Mouse (Mus musculus) urinary bladder, postnatal 10 days (tissue): ENCODE results near the gene Shisal2b.
"Not testable (repeated sequence)": the region's sequence is repeated elsewhere in the genome, so short reads cannot be mapped to it uniquely, and the experiment has no call there.

Experiments
- DNase-seq: peaks from one replicate; pipeline ENCODE4 v3.0.0; 2022; ENCODE audit warnings: low spot score

Gene Shisal2b

DNA sequence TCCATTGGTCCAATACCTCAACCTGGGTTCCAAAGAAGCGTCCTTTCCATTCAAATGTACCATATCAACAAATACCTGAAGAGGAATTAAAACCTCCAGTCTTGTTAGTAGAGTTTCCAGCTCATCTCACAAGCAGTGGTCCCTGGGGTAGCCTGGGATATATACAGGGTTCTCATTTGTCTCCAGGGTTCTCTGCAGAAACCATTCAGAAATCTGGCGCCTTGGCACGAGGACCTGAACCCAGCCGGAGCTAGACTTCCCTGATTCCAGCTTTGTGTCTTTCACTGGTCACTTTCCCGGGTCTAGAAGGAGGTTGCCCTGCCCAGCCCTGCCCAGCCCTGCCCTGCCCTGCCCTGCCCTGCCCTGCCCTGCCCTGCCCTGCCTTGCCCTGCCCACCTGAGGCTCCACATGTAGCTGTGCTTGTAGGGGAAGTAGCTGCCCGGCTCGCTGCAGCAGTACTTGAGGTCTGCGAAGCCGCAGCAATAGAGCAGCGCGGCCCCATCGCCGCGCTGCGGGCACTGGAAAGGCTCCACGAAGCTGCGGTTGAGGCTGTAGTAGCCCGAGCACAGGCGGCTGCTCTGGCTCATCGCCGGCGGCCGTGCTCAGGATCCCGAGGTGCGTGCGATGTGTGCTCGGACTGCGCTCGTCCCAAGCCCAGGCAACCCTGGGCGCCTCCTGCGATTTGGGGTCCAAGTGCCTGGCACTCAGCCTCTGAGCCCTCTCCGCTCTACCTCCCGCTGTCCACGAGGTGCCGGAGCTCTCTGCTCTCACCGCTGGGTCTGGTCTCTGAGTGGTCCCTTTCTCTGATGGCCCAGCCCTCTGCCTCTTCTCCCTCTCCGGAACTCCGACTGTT, at the start of gene Shisal2b:
Gene Shisal2b (minus strand): TSS at position 767 of the 853 bp plus-strand sequence.
- DNase-seq, result no peak

GRCm38 (mm10) chr13:104911626-104912025, 47.9 kb upstream of the Shisal2b start:
- not testable (repeated sequence) for DNase-seq

GRCm38 (mm10) chr13:104911006-104911405, 47.3 kb upstream of the Shisal2b start:
- DNase-seq, result not testable (repeated sequence)

DNA sequence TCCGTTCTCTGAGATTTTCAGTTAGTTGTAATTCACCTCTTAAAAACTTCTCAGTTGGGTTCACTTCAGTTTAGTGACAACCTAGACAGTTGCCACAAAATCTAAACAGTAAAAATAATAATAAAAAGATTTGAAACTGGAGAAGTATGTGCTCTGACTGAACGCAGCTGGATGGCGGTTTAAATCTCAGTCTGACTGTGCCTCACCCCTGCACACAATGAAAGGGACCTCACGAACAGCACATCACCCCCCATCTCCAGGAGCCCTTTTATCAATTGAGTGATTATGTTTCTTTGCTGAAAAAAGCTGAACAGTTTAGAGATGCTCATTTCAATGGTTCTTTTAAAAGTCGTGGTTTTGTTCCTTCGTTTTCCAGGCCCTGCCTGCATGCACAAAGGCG, 45.0 kb upstream of the Shisal2b start:
- DNase-seq, result no peak

DNA sequence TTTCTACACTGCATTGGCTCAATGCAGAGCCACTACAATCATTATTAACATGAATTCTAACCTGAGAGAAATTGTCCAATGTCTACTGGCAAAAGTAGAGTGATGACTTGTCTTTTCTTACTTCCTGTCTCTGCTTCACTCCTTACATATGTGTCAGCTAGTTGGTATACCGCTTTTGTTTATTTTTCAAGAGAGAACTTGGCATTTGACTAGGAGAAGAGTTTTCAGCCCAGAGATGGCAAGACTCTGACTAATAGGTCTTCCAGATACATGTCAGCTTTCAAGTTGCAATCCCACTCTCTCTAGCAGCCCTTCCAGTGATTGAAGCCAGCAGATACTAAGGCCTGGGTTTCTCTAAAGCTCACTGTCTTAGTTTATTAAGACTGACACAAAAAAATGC, 31.1 kb upstream of the Shisal2b start:
- no peak for DNase-seq

GRCm38 (mm10) chr13:104892337-104892736, 28.6 kb upstream of the Shisal2b start:
- no peak for DNase-seq

- no peak for DNase-seq
Observed at GRCm38 (mm10) chr13:104886308-104887032, 22.8 kb upstream of the Shisal2b start.

DNA sequence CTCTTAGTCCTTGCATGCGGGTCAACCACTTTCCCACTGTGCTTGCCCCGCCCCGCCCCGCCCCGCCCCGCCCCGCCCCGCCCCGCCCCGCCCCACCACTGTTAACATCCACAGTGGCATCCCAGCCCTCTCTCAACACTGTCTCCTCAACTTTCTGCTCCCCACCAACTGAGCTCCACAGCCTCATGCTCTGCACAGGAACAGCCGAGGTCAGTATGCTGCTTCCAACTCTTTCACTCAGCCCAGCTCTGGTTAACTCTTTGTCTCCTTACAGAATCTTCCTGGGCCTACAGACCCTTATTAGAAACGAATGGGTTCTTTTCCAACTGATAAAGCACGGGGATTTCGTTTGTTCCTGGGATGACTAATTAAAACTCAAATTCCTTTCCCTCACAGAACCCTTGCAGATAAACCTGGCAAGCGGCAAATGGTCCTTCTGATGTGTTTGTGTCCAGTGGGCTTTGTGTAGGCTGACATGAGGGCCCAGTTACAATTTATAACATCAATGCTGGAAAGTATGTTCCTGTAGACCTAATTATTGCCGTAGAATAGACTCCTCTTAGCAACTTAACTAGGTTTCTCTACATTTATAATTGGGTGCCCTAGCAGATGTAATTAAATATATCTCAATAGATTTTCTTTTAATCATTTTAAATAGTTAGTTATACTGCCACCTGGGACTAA, 20.0 kb upstream of the Shisal2b start:
- no peak for DNase-seq

GRCm38 (mm10) chr13:104878508-104878907, 14.8 kb upstream of the Shisal2b start:
- no peak for DNase-seq

- DNase-seq, result no peak
Observed at GRCm38 (mm10) chr13:104869907-104870306, 6.2 kb upstream of the Shisal2b start.

GRCm38 (mm10) chr13:104866726-104867125, 3.0 kb upstream of the Shisal2b start:
- no peak for DNase-seq

DNA sequence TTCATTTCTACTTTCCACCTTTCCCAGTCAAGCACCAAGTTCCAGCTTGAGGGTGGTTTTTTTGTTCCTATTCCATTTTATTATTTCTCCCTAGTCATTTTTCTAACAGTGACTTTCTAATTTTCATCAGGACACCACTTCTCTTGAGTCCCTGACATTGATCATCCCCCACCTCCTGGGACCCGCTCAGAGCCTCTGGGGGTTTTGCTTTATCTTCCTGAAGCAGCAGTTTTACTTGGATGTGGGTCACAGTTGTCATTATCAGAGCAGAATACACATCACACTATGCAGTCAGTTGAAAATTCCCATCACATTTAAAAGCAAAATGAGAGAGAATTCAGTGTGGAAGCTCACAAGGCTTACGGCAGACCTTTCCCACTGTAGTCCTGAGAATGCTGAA, 10.0 kb downstream of the Shisal2b start:
- DNase-seq, result no peak

- DNase-seq, result no peak
Observed at GRCm38 (mm10) chr13:104843295-104844089, 20.2 kb downstream of the Shisal2b start.

DNA sequence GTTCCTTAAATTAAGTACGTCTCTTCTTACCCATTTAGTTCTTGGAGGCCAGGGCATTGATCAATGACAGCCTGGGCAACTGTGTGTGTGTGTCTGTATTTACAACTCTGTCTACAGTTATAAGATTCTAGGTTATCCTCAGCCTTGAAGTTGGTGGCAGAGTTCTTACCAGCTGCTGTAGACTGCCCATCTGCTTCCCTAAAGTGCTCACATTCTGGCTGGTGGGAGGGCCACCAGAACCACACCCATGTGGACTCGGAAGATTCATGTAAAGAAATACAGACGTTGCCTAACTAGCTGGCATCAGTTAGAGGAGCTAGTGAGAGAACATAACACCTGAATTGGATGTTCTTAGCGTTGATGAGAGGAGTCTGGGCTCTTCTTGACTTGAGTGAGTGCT, 21.8 kb downstream of the Shisal2b start:
- DNase-seq, result no peak

GRCm38 (mm10) chr13:104837628-104838027, 26.1 kb downstream of the Shisal2b start:
- no peak for DNase-seq

DNA sequence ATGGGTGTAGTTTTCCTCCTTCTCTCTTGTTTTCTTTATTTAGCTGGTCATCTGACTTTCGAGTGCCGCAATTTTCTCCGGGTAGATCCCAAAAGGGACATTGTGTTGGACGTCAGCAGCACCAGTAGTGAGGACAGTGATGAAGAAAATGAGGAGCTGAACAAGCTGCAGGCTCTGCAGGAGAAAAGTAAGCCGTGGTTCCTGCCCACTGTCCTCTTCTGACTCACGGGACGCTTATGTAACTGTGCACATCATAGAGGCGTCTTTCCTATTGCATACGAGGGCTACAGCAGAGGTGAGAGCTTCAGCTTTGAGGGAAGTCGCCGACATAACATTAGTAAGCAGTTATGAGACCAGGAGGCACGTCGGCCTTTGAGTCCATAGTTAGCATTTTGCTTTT, 30.9 kb downstream of the Shisal2b start:
- no peak for DNase-seq

DNA sequence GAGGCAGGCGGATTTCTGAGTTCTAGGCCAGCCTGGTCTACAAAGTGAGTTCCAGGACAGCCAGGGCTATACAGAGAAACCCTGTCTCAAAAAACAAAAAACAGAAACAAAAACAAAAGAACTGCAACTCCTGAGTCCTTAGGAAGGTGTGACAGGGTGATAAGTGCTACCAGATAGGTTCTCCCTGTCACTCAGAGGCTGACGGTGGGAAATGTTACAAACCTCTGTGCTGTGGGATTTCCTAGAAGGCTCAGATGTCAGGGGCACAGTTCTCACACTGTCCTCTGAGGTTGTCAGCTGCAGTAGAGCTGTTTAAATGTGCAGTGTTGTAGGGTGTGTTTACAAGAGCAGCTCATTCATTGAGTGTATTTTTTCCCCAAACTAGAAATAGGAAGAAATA, 38.2 kb downstream of the Shisal2b start:
- DNase-seq, result no peak

DNA sequence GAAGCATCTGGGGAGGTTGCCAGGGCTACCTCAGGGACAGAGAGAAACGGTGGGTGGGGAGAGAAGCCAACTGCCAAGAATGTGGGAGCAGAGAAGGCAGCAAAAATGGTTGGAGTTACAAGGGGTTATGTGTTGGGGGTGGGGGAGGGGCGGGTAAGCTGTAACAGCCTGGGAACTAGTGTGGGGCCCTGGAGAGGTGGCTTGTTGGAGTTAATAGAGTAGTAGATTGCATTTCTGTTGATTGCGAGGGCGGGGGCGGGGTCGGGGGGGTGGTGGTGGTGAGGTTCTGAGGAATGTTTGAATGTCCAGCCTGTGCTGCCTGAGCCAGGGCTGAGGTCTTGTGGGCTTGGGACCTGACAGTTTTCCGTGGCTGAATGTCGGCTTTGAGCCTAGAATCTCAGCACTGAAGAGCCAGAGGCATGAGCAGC, 41.3 kb downstream of the Shisal2b start:
- no peak for DNase-seq

DNA sequence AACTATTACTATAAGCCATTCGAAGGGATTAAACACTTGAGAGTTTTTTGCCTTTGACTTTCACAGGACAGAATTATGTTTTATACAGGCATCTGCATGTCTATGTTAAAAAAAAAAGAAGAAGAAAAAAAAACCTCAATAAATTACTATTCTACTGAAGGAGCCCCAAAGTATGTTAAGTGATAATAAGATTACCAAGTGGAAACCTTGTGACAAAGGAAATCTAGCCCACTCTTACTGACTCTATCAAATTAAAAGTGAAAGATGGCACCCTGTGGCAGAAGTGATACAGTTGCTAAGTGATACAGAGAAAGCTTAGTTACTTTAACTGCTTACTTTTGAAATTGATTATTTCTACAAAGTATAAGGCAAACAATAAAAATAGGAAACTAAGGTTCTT, 41.8 kb downstream of the Shisal2b start:
- no peak for DNase-seq

DNA sequence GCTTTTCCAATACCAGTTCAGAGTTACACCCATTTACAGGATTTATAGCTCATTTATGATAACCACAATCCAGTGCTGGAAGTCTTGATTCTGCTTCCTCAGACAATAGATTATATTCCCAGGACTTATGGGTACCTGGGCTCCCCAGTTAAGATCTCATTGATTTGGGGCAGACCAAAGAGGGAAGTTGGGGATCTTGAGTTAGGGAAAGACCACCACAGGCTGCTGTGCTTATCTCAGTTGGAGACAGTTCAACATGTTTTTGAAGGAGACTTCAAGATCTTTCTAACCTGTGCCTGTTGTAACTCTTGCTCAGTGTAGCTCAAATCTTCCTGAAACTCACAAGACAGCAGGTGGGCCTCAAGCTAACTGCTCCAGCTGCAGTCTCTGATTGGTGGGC, 42.5 kb downstream of the Shisal2b start:
- no peak for DNase-seq

GRCm38 (mm10) chr13:104817696-104818095, 46.0 kb downstream of the Shisal2b start:
- DNase-seq, result no peak
